Mouse (Mus musculus) left cerebral cortex, postnatal 4 days (tissue): ENCODE data around the gene Hnrnpul2. TPM values are rescaled to one million over a fixed set of nuclear protein-coding genes. Genes with fewer than 3 reads are reported as not detected.

Experiments used
- DNase-seq: peaks from one replicate; pipeline ENCODE4 v3.0.0-alpha.2; 2022
- intact Hi-C: fragments of 180-260 bp; cut with DNase I; formaldehyde crosslinking; loops from one replicate; pipeline ENCODE4 v1.15.1; 2025
- total RNA-seq, 2 experiments: library from RNA; stranded (reverse); gene quantifications; 2 replicates each; pipeline ENCODE4 v1.2.3; 2021

Hnrnpul2 gene
- total RNA-seq: 100 to 1,000 TPM; 108 to 116 TPM

GRCm38 (mm10) chr19:8819596-8820423 is at the start of gene Hnrnpul2:
Gene Hnrnpul2, plus strand, starts transcription at chr19:8820010.
- DNase-seq: peak; percentile 99
- intact Hi-C loops: loop anchor here (10.0 kb wide), 1 partner anchor 65 kb away; the partner anchor contains the start of gene Nxf1

GRCm38 (mm10) chr19:8770567-8771270 is 49.1 kb upstream of the Hnrnpul2 start, which contains the start of gene Tmem223:
Gene Tmem223, plus strand, starts transcription at chr19:8770996.
- peak; percentile 84 for DNase-seq
- intact Hi-C loops: no loop called here

- DNase-seq: no peak
- intact Hi-C loops: no loop called here
Measured at GRCm38 (mm10) chr19:8772996-8773395, 46.8 kb upstream of the Hnrnpul2 start.

GRCm38 (mm10) chr19:8773409-8773808 is 46.4 kb upstream of the Hnrnpul2 start:
- intact Hi-C loops: no loop called here
- DNase-seq: no peak

- peak; percentile 97 for DNase-seq
- intact Hi-C loops: no loop called here
Measured at GRCm38 (mm10) chr19:8774086-8774835, 45.5 kb upstream of the Hnrnpul2 start, which contains the start of gene Tmem179b. Gene Tmem179b, minus strand, starts transcription at chr19:8774467.

GRCm38 (mm10) chr19:8774951-8775421 is 44.8 kb upstream of the Hnrnpul2 start:
- DNase-seq: no peak
- intact Hi-C loops: no loop called here

- peak; percentile 90 for DNase-seq
- intact Hi-C loops: no loop called here
Measured at GRCm38 (mm10) chr19:8786008-8786781, 33.6 kb upstream of the Hnrnpul2 start, which contains the start of gene Taf6l. Gene Taf6l, minus strand, starts transcription at chr19:8786417.

- peak; percentile 54 for DNase-seq
Measured at GRCm38 (mm10) chr19:8788521-8788920, 31.3 kb upstream of the Hnrnpul2 start.

GRCm38 (mm10) chr19:8789171-8789570 is 30.6 kb upstream of the Hnrnpul2 start:
- DNase-seq: no peak
- intact Hi-C loops: no loop called here

More at GRCm38 (mm10) chr19:8788521-8788920, 31.3 kb upstream of the Hnrnpul2 start:
- intact Hi-C loops: no loop called here

- peak; percentile 26 for DNase-seq
- intact Hi-C loops: no loop called here
Measured at GRCm38 (mm10) chr19:8790171-8790570, 29.6 kb upstream of the Hnrnpul2 start.

GRCm38 (mm10) chr19:8798264-8798946 is 21.4 kb upstream of the Hnrnpul2 start, which contains the start of gene Polr2g:
Gene Polr2g, minus strand, starts transcription at chr19:8798577.
- peak; percentile 90 for DNase-seq
- intact Hi-C loops: no loop called here

GRCm38 (mm10) chr19:8798947-8799315 is 20.9 kb upstream of the Hnrnpul2 start:
- DNase-seq: no peak
- intact Hi-C loops: no loop called here

GRCm38 (mm10) chr19:8802130-8802821 is 17.5 kb upstream of the Hnrnpul2 start, which contains the start of gene Zbtb3:
Gene Zbtb3, plus strand, starts transcription at chr19:8802555.
- peak; percentile 95 for DNase-seq
- intact Hi-C loops: no loop called here

GRCm38 (mm10) chr19:8803204-8803780 is 16.5 kb upstream of the Hnrnpul2 start:
- no peak for DNase-seq
- intact Hi-C loops: no loop called here

- no peak for DNase-seq
- intact Hi-C loops: no loop called here
Measured at GRCm38 (mm10) chr19:8803879-8804660, 15.7 kb upstream of the Hnrnpul2 start.

- intact Hi-C loops: no loop called here
- no peak for DNase-seq
Measured at GRCm38 (mm10) chr19:8806810-8807209, 13.0 kb upstream of the Hnrnpul2 start.

- intact Hi-C loops: no loop called here
- DNase-seq: no peak
Measured at GRCm38 (mm10) chr19:8815812-8816211, 4.0 kb upstream of the Hnrnpul2 start.
